Mouse (Mus musculus): Measurements from ENCODE around the gene Strap.

Gene Strap

DNA sequence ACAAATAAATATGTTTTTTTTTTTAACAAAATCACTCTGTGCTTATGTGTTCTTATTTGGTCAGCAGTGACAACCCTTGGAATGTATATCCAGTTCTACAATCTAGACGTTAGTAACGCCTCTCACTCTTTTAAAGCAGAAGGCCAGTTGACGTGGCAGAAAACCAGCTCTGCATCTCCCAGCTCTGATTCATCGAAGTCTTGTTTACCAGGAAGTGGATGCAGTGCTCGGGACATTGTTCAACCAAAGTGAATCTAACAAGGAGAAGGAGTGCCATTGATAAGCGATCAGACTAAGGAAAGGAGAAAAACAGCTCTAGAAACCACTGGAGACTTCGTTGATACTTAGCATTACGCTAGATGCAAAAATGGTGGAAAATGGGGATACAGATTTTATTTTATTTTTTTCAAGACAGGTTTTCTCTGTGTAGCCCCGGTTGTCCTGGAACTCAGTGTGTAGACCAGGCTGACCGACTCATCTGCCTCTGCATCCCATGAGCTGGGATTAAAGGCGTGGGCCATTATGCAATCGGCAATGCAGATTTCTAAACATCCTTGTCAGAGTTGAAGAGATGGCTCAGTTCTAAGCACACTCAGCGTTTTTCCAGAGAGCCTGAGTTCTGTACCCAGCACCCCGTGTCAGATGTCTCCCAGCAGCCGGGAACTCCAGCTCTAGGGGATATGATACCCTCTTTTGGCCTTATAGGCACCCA is 12.5 kb upstream of the Strap start:
- in situ Hi-C loops (cut with MboI, MseI): loop anchor here (5.0 kb wide), 1 partner anchor 270 kb away; no protein-coding TSS in a partner anchor

DNA sequence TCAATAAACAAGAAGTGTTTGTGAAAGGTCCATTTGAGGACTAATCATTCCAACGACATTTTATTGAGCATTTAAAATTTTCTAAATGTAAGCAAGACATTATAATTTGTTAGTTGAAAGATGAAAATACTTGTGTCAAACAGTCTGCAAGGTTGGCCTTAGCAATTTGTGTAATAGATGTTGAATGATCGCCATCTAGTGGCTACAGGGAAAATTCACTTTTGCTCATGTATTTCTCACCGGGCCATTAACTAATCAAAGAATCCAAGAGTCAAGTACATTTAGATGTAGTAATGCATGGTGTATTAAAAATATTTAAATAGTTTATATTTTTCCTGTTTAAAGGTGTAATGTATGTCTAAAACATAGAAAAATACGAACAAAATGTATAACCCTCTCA is 11.0 kb upstream of the Strap start:
- in situ Hi-C loops (cut with MboI, MseI): loop anchor here (5.0 kb wide), 1 partner anchor 272 kb away; no protein-coding TSS in a partner anchor

DNA sequence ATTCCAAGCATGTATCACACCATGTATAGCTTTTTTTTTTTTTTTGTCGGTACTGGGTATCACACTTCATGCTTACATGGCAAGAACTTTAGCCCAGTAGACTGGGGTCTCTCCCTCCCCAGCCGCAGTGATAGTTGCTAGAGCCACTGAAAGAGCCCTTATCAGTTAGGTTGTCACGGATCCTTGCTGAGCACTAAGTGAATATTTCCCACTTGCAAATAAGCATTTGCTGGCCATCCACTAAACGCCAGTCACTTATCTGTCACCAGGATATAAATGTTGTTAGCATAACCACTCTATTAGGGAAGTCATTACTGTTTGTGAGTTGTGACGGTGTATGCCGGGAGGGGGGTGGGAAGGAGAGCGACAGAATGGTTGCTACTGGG is 425 bp upstream of the Strap start:
- in situ Hi-C loops (cut with MboI, MseI): loop anchor here (5.0 kb wide), 1 partner anchor 327 kb away; no protein-coding TSS in a partner anchor

DNA sequence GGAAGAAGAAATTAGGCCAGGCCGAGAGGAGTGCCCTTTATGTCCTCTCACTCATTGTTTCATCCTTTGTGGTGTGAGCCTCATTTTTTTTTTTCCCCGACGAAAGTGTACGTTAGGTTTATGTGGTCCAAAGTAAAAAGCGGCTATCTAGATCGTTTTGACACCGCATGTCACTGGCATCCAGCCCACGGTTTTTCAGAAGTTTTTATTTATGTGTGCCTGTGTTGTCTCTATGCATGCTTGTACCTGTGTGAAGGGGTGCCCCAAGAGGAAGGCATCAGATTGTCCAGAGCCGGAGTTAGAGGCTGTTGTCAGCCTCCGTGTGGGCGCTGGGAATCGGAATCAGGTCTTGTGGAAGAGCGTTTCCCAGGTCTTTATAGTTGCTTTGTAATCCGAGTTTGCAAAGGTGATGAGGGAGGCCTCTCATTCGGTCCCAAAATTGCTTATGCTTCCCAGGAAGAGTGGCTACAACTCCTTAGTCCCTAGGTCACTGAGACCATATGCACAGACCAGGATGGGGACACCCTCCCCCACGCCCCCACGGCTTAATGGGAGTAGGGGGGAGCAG is 877 bp downstream of the Strap start:
- in situ Hi-C loops (cut with MboI, MseI): no loop called here

DNA sequence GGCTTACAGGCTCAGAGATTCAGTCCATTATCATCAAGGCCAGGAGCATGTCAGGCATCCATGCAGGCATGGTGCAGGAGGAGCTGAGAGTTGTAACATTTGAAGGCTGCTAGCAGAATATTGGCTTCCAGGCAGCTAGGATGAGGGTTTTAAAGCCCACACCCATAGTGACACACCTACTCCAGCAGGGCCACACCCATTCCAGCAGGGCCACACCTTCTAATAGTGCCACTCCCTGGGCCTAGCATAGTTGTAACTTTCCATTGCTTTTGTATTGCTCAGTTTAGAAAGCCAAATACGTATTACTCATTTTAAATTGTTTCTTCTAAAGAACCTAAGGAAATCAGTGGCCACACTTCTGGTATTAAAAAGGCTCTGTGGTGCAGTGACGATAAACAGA is 6.1 kb downstream of the Strap start:
- in situ Hi-C loops (cut with MboI, MseI): loop anchor here (10.0 kb wide), 1 partner anchor 916 kb away; the partner anchor contains the start of genes BC049715 and Wbp11

DNA sequence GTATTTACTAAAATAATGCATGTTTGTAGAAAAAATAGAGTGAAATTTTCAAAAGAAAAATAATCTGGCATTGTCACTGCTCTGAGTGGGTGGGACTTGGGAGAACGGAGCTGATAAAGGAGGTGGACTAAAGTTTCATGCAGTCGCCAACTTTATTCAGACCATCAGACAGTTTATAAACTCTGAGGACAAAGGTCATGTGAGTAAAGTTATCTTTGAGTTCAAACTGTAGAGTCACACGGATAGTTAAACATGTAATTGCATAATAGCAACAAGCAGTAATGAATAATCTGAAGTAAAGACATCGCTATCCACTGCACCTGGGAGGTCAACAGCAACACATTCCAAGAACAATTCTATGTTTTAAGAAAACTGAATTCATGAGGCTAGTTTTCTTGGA is 9.8 kb downstream of the Strap start:
- in situ Hi-C loops (cut with MboI, MseI): loop anchor here (10.0 kb wide), 1 partner anchor 920 kb away; the partner anchor contains the start of genes BC049715 and Wbp11

DNA sequence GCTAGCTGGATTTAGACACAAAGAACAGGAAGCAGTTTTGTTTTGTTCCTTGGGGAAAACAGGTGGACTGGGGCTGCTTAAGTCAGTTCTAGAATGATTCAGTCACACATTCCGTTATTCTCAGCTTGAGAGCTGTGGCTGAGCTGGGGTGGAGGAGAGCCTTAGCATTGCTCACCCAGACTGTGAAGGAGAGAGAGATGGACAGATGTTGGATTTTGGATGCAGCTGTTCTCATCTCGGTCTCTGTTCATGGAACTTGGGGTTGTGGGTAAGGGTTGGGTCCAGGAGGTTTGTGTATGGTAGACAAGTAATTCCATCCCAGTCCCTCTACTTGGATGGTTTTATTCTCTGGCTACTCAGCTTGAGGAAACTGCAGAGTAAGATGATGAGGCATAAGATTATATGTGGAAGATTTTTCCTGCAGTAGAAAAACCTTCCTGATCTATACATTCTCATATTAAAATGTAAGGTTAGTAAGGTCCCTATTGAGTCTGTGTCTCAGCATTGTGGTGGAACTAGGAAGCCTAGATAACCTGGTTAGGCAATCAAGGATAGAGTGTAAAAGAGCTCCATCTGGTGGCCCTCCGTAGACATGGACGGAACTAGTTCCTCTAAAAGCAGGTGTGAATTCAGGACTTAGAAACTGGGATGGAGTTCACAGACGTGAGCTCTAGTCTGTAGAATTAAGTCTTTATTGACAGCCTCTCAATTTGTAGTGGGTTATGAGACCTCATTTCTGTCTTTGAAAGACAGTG is 12.5 kb downstream of the Strap start:
- in situ Hi-C loops (cut with MboI, MseI): loop anchor here (10.0 kb wide), 1 partner anchor 923 kb away; the partner anchor contains the start of genes BC049715 and Wbp11

DNA sequence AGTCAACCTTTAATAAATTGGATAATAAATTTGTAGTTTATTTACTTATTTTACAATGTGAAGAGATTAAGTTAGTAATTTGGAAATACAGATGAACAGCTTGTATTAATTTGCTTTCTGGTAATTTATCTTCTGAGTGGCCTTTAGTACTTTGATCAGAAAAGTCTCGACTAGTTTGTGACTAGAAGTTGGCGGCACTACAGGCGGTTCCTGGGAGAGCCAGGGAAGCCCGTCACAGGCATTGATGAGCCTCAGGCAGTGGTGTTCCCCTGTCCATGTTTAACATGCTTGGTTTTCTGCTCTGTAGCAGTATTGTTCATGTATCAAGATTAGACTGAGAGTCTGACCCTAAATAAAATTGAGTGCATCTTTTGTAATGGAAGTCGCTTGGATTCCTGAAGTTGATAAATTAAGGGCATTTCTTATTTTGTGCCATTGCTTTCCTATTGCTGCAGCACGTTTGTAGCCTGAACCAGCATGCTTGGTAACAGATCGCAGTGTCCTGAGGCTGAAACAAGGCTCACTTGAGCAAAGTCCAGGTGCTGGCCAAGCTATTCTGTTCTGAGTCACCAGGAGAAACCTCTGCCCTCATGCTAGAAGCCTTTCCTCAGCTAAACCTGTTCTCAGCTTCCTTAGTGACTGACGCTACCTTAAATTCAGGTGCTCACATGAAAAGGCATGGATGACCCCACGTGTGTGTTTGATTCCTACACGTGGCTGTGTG is 16.8 kb downstream of the Strap start:
- in situ Hi-C loops (cut with MboI, MseI): no loop called here

DNA sequence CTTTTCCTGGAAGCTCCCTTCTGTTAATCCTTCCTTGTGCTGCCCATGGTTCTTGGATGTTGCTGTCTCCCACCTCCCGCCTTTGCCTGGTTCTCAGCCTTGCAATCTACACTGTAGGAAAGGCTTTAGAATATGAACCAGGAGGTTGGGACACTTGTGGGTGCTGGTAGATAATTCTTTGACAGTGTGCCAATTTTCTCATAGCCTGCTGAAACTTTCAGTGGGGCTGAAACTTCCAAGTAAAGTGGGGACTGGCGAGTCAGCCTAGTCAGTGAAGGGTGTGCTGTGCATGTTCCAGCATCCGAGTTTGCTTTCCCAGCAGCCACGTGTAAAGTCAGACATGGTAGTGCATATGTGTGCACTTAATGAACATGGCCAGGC is 17.4 kb downstream of the Strap start:
- in situ Hi-C loops (cut with MboI, MseI): no loop called here

DNA sequence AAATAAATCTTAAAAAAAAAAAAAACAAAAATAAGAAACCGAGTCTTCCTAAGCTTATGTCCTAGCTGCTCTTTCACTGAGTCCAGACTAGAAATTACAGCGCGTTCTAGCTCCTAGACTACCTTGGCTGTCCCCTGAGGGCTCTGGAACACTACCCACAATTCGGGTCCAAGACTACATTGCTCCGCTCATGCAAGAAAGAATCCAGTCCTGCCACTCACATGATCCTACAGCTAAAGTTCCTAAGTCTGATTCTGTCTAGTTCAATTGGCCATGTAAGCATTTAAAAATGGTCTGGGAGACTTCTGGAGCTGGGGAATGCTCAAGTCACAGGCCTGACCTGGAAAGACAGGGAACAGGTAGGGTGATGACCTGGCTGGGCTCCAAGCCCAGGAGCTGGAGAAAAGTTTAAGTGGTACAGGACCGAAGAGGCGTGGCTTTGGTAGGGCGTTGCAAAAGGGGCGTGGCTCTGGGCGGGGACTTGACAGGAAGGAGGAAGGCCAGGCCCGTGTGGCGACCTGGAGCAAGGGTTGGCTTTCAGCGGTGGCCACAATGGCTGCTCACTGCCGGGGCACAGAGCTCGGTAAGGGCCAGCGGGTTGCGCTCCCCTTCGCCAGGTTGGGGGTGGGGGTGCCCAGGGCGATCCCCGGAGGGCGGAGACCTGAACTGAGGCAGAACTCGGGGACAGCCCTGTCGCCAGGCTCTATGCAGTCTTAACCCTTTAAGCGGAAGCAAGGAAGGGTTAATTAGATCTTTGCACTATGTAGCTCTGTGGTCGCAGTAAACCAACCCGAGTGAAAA is 19.4 kb downstream of the Strap start, which contains the start of gene Dera:
Gene Dera (plus strand): TSS at position 491 of the 801 bp plus-strand sequence.
- in situ Hi-C loops (cut with MboI, MseI): no loop called here

DNA sequence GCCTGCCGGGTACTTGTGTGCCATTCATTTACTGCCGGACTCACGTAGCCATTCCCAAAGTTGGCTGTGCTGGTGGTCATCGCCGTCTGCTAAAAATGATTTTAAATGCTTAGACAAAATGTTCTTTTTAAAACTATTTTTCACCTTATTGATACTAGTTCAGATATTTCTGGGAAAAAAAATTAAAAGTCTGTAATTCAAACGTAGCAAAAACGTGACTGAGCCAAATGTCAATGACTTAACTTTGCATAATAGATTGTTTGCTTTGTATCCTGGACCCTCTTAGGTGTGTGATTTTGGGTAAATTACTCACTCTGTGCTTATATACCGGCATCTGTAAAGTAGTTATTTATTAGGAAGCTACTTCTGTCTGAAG is 20.0 kb downstream of the Strap start:
- in situ Hi-C loops (cut with MboI, MseI): no loop called here

DNA sequence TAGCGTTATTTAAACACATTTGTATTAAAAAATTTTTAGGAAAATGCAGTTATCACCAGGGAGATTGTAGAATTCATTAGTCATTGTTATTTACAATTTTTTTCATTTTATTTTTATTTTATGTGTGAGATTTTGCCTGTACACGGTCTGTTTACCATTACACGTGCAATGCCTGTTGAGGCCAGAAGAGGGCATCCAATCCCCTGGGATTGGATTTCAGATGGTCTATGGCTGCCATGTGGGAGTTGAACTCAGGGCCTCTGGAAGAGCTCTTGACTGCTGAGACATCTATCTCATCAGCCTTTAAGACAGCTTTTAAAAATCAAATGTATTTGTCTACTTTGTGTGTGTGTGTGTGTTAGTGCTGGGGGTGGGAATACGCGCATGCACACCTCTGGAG is 21.4 kb downstream of the Strap start:
- in situ Hi-C loops (cut with MboI, MseI): no loop called here

DNA sequence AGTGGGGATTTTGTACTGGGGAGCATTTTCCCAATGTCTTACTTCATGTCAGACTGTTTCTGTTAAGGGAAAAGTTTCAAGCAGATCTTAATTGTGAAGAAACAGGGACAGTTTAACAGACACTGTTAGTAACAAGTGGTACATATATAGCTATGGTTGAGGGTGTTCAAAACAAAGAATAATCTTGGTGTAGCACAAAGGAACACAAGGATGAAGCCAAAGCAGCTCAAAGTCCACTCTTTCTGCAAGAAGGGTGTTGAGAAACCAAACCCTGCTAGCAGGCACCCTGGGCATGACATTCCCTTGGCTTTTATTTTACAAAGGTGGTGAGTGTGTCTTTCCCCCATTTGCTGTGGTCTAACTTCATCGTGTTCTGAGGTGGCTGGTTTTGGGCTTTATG is 23.0 kb downstream of the Strap start:
- in situ Hi-C loops (cut with MboI, MseI): no loop called here

DNA sequence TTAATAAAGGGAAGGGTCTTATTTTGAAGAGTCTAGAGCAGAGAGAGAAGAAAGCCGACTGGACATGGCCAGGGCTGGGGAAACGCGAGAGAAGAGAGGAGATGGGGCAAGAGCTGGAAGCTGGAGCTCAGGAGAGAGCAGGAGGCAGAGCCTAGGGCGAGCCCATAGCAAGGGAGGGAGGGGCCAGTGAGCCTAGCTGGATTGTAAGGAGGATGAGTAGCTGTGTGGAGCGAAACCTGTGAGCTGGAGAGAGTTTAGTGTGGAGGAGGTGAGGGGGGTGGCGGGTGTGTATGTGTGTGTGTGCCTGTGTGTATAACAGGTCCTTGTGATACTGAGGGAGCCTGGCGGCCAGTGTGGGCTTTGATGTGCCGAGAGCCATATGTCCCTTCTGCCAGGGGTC is 24.8 kb downstream of the Strap start:
- in situ Hi-C loops (cut with MboI, MseI): no loop called here

DNA sequence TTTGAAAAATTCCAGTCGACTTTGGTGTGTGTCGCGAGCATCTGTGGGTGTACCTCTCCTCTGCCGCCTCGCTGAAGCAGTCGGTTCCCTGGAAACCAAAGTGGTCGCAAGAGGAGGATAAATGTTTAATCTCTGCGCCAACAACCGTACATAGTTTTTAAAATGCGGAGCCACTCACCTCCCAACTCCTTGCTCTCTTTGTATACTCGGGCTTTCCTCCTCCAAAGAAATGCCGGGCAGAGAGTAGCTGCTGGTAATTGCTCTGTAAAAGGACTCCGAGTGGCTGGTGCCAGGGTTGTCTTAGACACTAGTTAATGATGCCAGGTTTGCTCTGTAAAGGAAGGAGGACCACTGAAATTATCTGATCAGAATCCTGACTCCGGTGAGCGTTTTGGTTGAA is 26.1 kb downstream of the Strap start:
- in situ Hi-C loops (cut with MboI, MseI): no loop called here

DNA sequence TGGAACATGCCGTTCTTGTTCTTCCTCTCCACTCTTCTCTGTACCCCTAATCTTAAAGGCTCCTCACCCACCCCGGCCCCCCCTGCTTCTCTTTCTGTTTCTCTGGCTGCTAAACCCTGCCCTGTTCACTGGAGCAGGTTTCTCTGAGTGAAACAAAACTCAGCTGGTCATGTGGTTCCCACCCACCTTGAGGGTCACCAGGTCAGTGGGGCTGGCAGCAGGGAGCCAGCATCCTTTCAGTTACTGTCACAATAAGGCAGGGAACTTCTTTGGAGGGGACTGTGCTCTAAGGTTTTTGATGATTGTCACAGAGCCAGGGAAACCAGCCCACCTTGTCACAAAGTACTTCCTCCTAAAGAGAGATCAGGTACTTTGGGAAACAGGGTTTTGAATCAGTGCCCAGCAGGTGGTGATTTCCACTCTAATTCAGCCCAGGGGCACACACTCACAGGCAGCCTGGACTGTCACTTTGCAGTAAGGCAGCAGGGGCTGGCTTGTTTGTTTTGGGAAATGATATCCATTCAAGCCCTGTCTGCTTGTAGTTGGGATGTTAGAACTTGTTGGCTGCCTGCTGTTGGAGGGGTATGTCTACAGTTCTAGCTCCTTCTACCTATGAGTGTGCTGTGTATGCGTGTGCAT is 29.8 kb downstream of the Strap start:
- in situ Hi-C loops (cut with MboI, MseI): no loop called here

DNA sequence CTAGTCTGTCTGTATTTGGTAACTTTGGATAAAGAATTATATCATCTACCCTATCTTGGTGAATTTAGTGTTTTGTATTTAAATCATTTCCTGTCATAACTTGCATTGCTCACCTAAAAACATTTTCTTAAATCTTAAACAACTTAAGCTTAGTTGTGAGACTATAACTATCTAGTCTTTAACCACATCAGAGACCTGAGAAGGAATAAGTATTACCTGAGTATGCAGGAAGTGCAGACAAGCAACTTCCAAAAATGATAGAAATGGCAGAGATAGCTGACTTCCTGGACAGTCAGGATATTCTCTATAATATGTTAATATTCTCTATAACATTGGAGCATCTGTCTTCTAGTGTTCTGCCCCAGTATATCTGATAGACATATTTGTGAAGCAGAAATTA is 31.3 kb downstream of the Strap start:
- in situ Hi-C loops (cut with MboI, MseI): no loop called here

DNA sequence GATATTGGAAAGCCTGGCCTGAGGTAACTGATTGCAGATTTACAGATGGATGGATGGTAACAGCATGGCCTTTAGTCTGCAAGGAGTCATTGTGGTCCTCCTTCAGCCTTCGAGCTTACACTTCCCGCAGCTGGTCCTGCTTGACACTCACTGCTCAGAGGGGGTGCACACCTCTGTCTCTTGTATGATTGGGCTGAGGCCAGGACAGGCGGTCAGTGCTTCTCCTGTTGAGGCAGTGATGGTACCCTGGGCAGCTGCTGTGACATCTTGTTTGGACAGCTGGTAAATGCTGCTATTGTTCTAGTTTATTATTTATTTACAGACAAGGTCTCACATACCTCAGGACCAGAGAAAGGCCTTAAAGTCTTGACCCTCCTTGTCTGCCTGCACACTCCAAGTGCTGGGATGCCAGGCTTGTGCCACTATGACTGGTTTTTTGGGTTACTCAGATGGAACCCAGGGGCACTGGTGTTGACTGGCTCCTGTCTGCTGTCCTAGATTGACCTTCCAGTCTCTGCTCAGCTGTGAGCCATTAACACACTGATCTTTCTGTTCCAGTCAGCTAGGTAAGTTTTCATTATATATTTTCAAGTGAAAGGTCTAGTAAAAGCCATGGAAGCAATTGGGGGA is 36.9 kb downstream of the Strap start:
- in situ Hi-C loops (cut with MboI, MseI): no loop called here

DNA sequence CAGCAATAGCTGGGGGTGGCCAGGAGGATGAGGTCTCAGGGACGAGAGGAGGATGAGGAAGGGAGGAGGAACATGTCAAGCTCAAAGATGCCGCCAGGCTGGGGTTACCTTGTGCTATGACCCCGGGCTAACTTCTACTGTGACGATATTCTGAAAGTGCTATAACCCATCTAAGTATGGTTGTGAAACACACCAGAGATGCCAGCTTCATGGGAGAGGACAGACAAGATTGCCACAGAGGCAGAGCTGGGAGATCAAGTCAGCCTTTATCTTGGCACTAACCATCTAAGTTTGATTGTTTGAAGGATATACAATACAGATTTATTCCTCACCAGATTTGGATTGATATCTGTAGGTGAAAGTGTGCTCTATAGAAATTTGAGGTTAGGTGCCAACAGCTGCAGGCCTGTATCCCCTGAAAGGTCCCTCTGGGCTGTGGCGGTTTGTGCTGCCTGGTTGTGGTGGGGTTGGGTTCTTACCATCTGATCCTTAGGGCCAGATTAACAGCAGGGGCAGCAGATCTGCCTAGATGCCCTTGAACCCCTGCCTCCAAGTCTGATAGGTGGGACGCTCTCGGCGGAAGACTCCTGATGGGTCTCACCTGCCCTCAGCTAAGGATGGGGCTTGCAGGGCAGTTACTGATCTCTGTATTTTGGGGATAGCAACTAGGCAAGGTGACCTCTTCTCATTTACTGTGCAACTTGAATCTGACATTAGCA is 38.2 kb downstream of the Strap start:
- in situ Hi-C loops (cut with MboI, MseI): no loop called here
